Mouse (Mus musculus) MEL (cell line): ENCODE data around the gene Kcnj2. TPM values are rescaled to one million over a fixed set of nuclear protein-coding genes. Genes with fewer than 3 reads are reported as not detected.

Experiments used
- DNase-seq: peaks from one replicate; pipeline ENCODE4 v3.0.0; 2011; ENCODE audit warnings: low read depth, low spot score
- H3K27ac ChIP-seq: 2 replicates; pipeline ENCODE4 v1.5.1; 2012; ENCODE audit warnings: low read depth, mild to moderate bottlenecking, control low read depth, low read length, moderate library complexity; ENCODE audit not compliant: control insufficient read depth
- H3K27me3 ChIP-seq, 2 experiments: fragments of 150-350 bp in 1 of 2; sonication (generic) in 1 of 2; 2 replicates each; pipeline ENCODE4 v1.6.1; 2012; ENCODE audit warnings: low read length in 2 of 2, mild to moderate bottlenecking in 2 of 2, improper control_type of control experiment in 1 of 2, moderate library complexity in 1 of 2; ENCODE audit not compliant: insufficient read depth in 2 of 2, control insufficient read depth in 1 of 2
- H3K36me3 ChIP-seq, 2 experiments: 2 replicates each; pipeline ENCODE4 v1.6.1; 2012 to 2014; ENCODE audit warnings: low read length in 2 of 2, improper control_type of control experiment in 1 of 2, inconsistent platforms in 1 of 2, mild to moderate bottlenecking in 1 of 2; ENCODE audit not compliant: insufficient read depth in 2 of 2, control insufficient read depth in 1 of 2
- H3K4me1 ChIP-seq, 2 experiments: fragments of 150-350 bp in 1 of 2; sonication (generic) in 1 of 2; 2 replicates each; pipeline ENCODE4 v1.6.1; 2012; ENCODE audit warnings: low read length in 2 of 2, improper control_type of control experiment in 1 of 2, mild to moderate bottlenecking in 1 of 2; ENCODE audit not compliant: insufficient read depth in 2 of 2, control insufficient read depth in 1 of 2
- H3K4me3 ChIP-seq, 2 experiments: fragments of 150-350 bp in 1 of 2; sonication (generic) in 1 of 2; 2 replicates each; pipeline ENCODE4 v1.5.1; 2012; ENCODE audit warnings: low read depth in 2 of 2, low read length in 2 of 2, mild to moderate bottlenecking in 2 of 2, moderate library complexity in 2 of 2, control low read depth in 1 of 2, improper control_type of control experiment in 1 of 2; ENCODE audit not compliant: control insufficient read depth in 1 of 2, insufficient read depth in 1 of 2
- H3K79me2 ChIP-seq: 2 replicates; pipeline ENCODE4 v1.6.1; 2012; ENCODE audit warnings: mild to moderate bottlenecking, low read length, moderate library complexity; ENCODE audit not compliant: control insufficient read depth, poor library complexity, insufficient read depth
- H3K9ac ChIP-seq: 2 replicates; pipeline ENCODE4 v1.6.1; 2012; ENCODE audit warnings: low read depth, mild to moderate bottlenecking, control low read depth, low read length, moderate library complexity; ENCODE audit not compliant: control insufficient read depth, poor library complexity, severe bottlenecking
- H3K9me3 ChIP-seq: fragments of 150-350 bp; sonication (generic); replicated peaks from 2 replicates; pipeline ENCODE4 v1.6.1; 2012; ENCODE audit warnings: mild to moderate bottlenecking, low read length, improper control_type of control experiment, moderate library complexity; ENCODE audit not compliant: insufficient read depth
- CHD1 ChIP-seq: IDR thresholded peaks from 2 replicates; pipeline ENCODE4 v1.6.1; 2012; ENCODE audit warnings: low read depth, mild to moderate bottlenecking, inconsistent platforms, low read length, improper control_type of control experiment
- EP300 ChIP-seq, 2 experiments: IDR thresholded peaks; 2 replicates each; pipeline ENCODE4 v1.6.1; 2011; ENCODE audit warnings: improper control_type of control experiment in 2 of 2, low read length in 2 of 2, low read depth in 1 of 2, mild to moderate bottlenecking in 1 of 2
- ETS1 ChIP-seq: IDR thresholded peaks from 2 replicates; pipeline ENCODE4 v1.6.1; 2012; ENCODE audit warnings: low read depth, mild to moderate bottlenecking, inconsistent platforms, low read length, improper control_type of control experiment, moderate library complexity
- GABPA ChIP-seq: IDR thresholded peaks from 2 replicates; pipeline ENCODE4 v1.6.1; 2012; ENCODE audit warnings: low read depth, mild to moderate bottlenecking, inconsistent platforms, low read length, improper control_type of control experiment, moderate library complexity
- GATA1 ChIP-seq: IDR thresholded peaks from 2 replicates; pipeline ENCODE4 v1.6.1; 2011; ENCODE audit warnings: low read depth, low read length, improper control_type of control experiment
- JUND ChIP-seq: IDR thresholded peaks from 2 replicates; pipeline ENCODE4 v1.6.1; 2011; ENCODE audit warnings: low read depth, mild to moderate bottlenecking, improper control_type of control experiment, low read length
- MEF2A ChIP-seq: IDR thresholded peaks from 2 replicates; pipeline ENCODE4 v1.6.1; 2014; ENCODE audit warnings: low read depth, mild to moderate bottlenecking, inconsistent platforms, low read length, improper control_type of control experiment; ENCODE audit not compliant: poor library complexity, insufficient replicate concordance, severe bottlenecking; ENCODE audit errors: extremely low read depth
- MYC ChIP-seq: IDR thresholded peaks from 2 replicates; pipeline ENCODE4 v1.6.1; 2011; ENCODE audit warnings: low read depth, mild to moderate bottlenecking, low read length, improper control_type of control experiment, moderate library complexity
- POLR2A ChIP-seq, 2 experiments: IDR thresholded peaks; 2 replicates each; pipeline ENCODE4 v1.6.1; 2011 to 2012; ENCODE audit warnings: low read length in 2 of 2, mild to moderate bottlenecking in 2 of 2, control low read depth in 1 of 2, improper control_type of control experiment in 1 of 2, low read depth in 1 of 2, moderate library complexity in 1 of 2; ENCODE audit not compliant: control insufficient read depth in 1 of 2, insufficient read depth in 1 of 2, poor library complexity in 1 of 2
- POLR2AphosphoS2 ChIP-seq: IDR thresholded peaks from 2 replicates; pipeline ENCODE4 v1.6.1; 2011; ENCODE audit warnings: low read length, improper control_type of control experiment
- POLR2AphosphoS5 ChIP-seq: IDR thresholded peaks from 2 replicates; pipeline ENCODE4 v1.6.1; 2012; ENCODE audit warnings: low read depth, borderline replicate concordance, mild to moderate bottlenecking, inconsistent platforms, low read length, moderate library complexity, mixed read lengths
- RAD21 ChIP-seq: IDR thresholded peaks from 2 replicates; pipeline ENCODE4 v1.6.1; 2011; ENCODE audit warnings: mild to moderate bottlenecking, low read depth, low read length, improper control_type of control experiment
- RCOR1 ChIP-seq: IDR thresholded peaks from 2 replicates; pipeline ENCODE4 v1.6.1; 2012; ENCODE audit warnings: low read depth, mild to moderate bottlenecking, inconsistent platforms, low read length, improper control_type of control experiment
- SMC3 ChIP-seq: IDR thresholded peaks from 2 replicates; pipeline ENCODE4 v1.6.1; 2011; ENCODE audit warnings: low read depth, low read length, improper control_type of control experiment
- TAL1 ChIP-seq: IDR thresholded peaks from 2 replicates; pipeline ENCODE4 v1.6.1; 2012; ENCODE audit warnings: mild to moderate bottlenecking, inconsistent platforms, low read length, moderate library complexity, mixed read lengths
- TBP ChIP-seq: IDR thresholded peaks from 2 replicates; pipeline ENCODE4 v1.8.0; 2011; ENCODE audit warnings: low read depth, low read length, improper control_type of control experiment
- TCF12 ChIP-seq: IDR thresholded peaks from 2 replicates; pipeline ENCODE4 v1.6.1; 2014; ENCODE audit warnings: low read depth, mild to moderate bottlenecking, inconsistent platforms, low read length, improper control_type of control experiment, moderate library complexity
- USF1 ChIP-seq: IDR thresholded peaks from 2 replicates; pipeline ENCODE4 v1.6.1; 2014; ENCODE audit warnings: low read depth, mild to moderate bottlenecking, inconsistent platforms, low read length, improper control_type of control experiment, moderate library complexity
- ZMIZ1 ChIP-seq: IDR thresholded peaks from 2 replicates; pipeline ENCODE4 v1.6.1; 2012; ENCODE audit warnings: low read depth, mild to moderate bottlenecking, inconsistent platforms, low read length, improper control_type of control experiment, moderate library complexity
- ZNF384 ChIP-seq: IDR thresholded peaks from 2 replicates; pipeline ENCODE4 v1.6.1; 2012; ENCODE audit warnings: low read depth, mild to moderate bottlenecking, inconsistent platforms, low read length, improper control_type of control experiment
- polyA plus RNA-seq, 2 experiments: library from polyadenylated mRNA; stranded (reverse) in 1 of 2; unstranded in 1 of 2; fragments of >175 nt in 1 of 2; fragments of >200 nt in 1 of 2; gene quantifications; 2 replicates each; pipeline versions ENCODE4 v1.2.1 to v1.2.4; 2012; ENCODE audit warnings: low replicate concordance in 2 of 2, low read depth in 1 of 2; ENCODE audit not compliant: insufficient read length in 2 of 2, insufficient read depth in 1 of 2, missing spikeins in 1 of 2
- total RNA-seq: library from RNA; depleted of rRNA; stranded (reverse); fragments of 300-350 nt; gene quantifications from 2 replicates; pipeline ENCODE4 v1.2.3, GENCODE M21; 2012

Gene Kcnj2
- total and polyA plus RNA-seq, 3 experiments = not detected

DNA sequence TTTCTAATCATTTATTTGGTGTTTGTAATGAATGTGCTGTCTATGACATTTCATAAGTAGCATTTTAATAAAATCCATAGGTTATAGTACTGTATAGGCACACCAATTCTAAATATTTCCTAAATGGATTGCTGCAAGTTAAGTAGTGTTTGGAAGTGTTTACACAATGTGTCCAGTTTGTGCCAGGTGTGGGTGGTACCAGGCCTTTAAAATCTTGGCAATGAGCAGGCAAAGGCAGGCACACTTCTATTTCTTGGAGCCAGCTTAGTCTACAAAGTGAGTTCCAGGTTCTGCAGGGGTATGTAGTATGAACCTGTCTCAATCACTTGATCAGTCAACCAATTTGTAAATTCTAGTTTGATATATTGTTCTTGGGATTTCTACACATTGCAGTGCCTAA lies 22.3 kb downstream of the Kcnj2 start:
- H3K4me3 ChIP-seq = no peak overlapping the region
- H3K27ac ChIP-seq = no peak overlapping the region
- H3K9ac ChIP-seq = no peak overlapping the region
- H3K36me3 ChIP-seq = no peaks in the 10 kb centered on the region
- TF ChIP-seq RCOR1 (no peak), TBP (no peak), POLR2A (IDR thresholded peaks at IDR 0.05; ENCODE audit: control insufficient read depth in 1 of 2, insufficient read depth in 1 of 2, low read depth in 1 of 2, low read length in 2 of 2, poor library complexity in 1 of 2) (no peak), ZMIZ1 (no peak), GATA1 (no peak), JUND (no peak), MEF2A (no peak), POLR2AphosphoS5 (no peak), ETS1 (no peak), USF1 (no peak), RAD21 (no peak), MYC (no peak), ZNF384 (no peak), EP300 (IDR thresholded peaks at IDR 0.05; ENCODE audit: low read depth in 1 of 2, low read length in 2 of 2) (no peak), GABPA (no peak), TAL1 (no peak), POLR2AphosphoS2 (no peak), TCF12 (no peak), SMC3 (no peak)
- H3K79me2 ChIP-seq = no peaks in the 10 kb centered on the region
- no peaks in the 10 kb centered on the region for H3K4me1 ChIP-seq
- no peaks in the 10 kb centered on the region for H3K9me3 ChIP-seq
- DNase-seq = no peak
- H3K27me3 ChIP-seq = no peaks in the 10 kb centered on the region

GRCm38 (mm10) chr11:111088812-111089211 lies 22.8 kb downstream of the Kcnj2 start:
- Histone ChIP-seq H3K27ac (no peak overlapping the region), H3K79me2 (no peaks in the 10 kb centered on the region), H3K9me3 (no peaks in the 10 kb centered on the region), H3K27me3 (no peaks in the 10 kb centered on the region), H3K9ac (no peak overlapping the region), H3K36me3 (no peaks in the 10 kb centered on the region), H3K4me1 (no peaks in the 10 kb centered on the region), H3K4me3 (no peak overlapping the region)
- no peak for DNase-seq
- TF ChIP-seq CHD1 (no peak), SMC3 (no peak)
